Mouse (Mus musculus): Measurements from ENCODE around the gene Eif5.
A peak's percentile ranks its signal among the peaks of the same experiment; 100 is the strongest.
"Not testable (repeated sequence)": the region's sequence is repeated elsewhere in the genome, so short reads cannot be mapped to it uniquely, and the experiment has no call there.

Gene Eif5

DNA sequence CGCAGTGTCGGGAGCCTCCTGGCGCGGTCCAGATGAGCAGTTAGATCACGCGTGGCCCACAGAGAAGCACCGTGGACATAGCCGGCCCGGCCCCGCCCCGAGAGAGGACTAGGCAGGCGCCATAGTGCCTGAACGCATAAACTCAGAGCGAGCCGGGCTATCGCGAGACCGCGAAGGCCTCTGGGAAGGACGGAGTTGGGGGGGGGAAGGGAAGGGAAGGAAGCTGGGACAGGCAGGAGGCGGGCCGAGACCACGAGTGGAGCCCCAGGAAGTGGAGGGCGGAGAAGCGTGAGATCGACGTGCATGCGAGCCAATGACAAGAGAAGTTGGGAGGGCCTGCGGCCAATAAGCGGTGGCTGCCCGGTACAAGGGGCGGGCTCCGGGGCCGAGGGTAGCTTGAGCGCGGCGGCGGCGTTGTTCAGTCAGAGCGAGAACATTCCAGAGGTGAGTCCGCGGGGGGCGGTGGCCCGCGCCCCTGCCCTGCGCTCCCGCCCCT lies at the start of gene Eif5:
Gene Eif5 (plus strand): TSS at position 221 of the 496 bp plus-strand sequence.
- peak; percentile 94 for DNase-seq (ENCODE audit: low spot score)

GRCm38 (mm10) chr12:111489261-111489865 lies 48.5 kb upstream of the Eif5 start:
- DNase-seq (ENCODE audit: low spot score) = no peak

GRCm38 (mm10) chr12:111494931-111495330 lies 42.9 kb upstream of the Eif5 start:
- DNase-seq (ENCODE audit: low spot score) = no peak

DNA sequence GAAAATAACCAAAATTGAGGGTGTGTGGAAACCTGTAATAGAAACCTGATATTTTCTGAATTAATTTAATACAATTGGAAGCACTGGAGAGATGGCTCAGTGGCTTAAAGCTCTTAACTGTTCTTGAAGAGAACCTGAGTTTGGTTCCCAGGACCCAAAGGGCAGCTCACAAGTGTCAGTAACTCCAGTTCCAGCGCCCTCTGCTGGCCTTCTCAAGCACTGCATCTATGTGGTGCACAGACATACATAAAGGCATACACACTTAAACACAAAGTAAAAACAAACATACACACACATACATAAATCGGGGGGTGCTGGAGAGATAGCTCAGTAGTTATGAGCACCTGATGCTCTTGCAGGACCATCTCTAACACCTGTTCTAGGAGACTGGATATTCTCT lies 40.7 kb upstream of the Eif5 start:
- DNase-seq (ENCODE audit: low spot score) = no peak

GRCm38 (mm10) chr12:111499617-111500016 lies 38.2 kb upstream of the Eif5 start:
- no peak for DNase-seq (ENCODE audit: low spot score)

DNA sequence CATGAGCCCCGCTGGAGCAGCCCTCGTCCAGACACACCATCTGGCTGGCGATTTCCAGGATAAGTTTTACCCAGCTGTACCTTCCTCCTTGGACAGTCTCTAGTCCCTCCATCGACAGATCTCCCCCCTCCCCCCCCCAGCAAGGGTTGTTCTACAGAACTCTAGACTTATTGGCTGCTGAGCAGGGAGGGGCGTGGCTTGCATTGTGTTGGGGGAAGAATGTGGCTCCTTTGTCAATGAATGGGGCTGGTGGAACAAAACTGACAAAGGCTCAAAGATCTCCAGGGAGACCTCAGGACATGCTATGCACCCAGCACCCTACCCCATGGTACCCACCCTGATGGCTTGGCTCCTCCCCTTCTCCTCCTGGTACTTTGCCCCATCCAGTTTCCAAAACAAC lies 37.1 kb upstream of the Eif5 start:
- no peak for DNase-seq (ENCODE audit: low spot score)

GRCm38 (mm10) chr12:111503063-111503567 lies 34.7 kb upstream of the Eif5 start:
- no peak for DNase-seq (ENCODE audit: low spot score)

DNA sequence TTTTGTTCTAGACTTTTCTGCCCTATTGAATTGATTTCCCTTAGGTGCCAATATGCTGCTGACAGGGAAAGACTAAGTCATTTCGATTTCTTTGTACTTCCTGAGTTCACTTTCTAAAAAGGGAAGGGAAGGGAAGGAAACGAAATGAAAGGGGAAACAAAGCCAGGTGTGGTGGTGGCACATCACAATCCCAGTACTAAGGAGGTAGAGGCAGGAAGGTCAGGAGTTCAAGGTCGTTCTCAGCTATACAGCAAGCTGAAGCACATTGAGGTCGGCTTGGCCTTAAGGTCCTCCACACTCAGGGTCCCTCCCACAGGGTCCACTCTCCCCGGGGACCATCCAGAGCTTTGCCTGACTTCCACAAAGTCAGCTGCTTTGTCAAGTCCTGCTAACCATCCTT lies 34.2 kb upstream of the Eif5 start:
- no peak for DNase-seq (ENCODE audit: low spot score)

DNA sequence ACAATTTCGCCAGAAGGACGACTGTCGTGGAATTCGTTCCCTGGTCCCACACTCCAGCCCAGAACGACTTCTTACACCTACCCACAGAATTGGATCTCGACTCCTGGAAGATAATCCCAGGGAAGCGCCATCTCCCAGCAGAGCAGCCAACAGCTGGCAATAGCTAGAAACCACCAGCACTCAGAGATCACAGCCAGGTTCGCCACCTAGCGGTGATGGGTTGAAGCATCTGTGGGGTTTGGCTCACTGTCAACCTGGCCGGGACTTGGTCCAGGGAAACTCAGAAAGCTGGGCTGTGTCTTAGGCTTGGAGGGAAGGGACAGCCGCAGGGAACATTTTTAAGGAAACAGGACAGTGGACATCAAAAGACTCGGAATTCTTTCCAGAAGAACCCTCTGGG lies 32.9 kb upstream of the Eif5 start:
- DNase-seq (ENCODE audit: low spot score) = peak; percentile 77

DNA sequence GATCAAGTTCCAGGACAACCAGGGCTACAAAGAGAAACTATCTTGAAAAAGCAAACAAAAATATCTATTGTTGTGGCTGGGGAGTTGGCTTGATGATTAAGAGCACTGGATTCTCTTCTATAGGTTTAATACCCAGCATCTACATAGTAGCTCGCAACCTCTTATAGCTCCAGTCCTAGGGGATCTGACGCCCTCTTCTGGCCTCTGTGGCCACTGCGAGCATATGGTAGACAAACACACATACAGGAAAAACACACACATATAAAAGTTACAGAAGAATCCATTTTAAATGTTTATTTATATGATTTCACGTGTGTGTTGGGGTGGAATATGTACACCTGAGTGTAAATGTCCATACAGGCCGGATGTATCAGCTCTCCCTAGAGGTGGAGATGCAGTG lies 30.8 kb upstream of the Eif5 start:
- no peak for DNase-seq (ENCODE audit: low spot score)

DNA sequence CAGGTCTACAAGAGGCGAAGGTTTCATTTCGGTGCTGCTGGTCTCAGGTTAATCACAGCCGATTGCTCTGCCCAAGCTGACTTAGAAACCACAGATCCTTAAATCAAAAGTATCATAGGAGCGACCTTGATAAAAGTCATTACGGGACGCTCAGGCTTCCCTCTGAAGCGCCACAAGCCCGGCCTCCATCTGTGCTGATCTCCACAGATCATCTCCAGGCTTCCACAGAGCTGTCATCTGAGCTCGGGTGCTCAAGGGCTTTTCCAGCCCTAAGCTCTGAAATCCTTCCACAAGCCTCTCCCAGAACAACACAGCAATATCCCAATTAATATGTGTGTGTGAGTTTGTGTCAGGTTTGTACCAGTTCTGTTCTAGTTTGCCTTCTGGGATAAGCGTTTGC lies 29.9 kb upstream of the Eif5 start:
- DNase-seq (ENCODE audit: low spot score) = no peak

DNA sequence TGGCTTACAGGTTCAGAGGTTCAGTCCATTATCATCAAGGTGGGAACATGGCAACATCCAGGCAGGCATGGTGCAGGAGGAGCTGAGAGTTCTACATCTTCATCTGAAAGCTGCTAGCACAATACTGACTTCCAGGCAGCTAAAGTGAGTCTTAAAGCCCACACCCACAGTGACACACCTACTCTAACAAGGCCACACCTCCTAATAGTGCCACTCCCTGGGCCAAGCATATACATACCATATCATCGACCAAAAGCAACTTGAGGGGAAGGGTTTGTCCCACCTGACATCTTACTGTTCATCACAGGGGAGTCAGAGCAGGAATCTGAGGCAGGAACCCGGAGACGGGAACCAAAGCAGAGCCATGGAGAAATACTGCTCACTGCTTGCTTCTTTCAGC lies 29.4 kb upstream of the Eif5 start:
- DNase-seq (ENCODE audit: low spot score) = not testable (repeated sequence)

- no peak for DNase-seq (ENCODE audit: low spot score)
These were observed 25.2 kb upstream of the Eif5 start for GRCm38 (mm10) chr12:111512572-111513063.

DNA sequence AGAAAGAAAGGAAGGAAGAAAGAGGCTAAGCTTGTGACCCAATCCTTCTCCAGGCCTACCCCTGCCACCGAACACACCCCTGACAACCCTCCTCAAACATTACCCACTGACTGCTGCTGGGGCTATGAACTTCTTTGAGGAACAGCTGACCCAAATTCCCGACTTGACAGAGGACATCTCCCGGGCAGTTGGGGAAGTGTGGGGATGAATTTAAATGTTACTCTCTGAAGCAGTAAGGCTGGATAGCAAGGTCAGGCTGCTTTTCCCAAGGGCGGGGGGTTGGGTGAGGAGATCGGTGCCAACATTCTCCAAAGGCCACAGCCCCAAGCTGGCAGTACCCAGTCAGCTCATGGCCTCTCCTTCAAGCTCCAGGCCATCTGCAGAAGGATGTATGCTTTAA lies 24.1 kb upstream of the Eif5 start:
- DNase-seq (ENCODE audit: low spot score) = no peak

DNA sequence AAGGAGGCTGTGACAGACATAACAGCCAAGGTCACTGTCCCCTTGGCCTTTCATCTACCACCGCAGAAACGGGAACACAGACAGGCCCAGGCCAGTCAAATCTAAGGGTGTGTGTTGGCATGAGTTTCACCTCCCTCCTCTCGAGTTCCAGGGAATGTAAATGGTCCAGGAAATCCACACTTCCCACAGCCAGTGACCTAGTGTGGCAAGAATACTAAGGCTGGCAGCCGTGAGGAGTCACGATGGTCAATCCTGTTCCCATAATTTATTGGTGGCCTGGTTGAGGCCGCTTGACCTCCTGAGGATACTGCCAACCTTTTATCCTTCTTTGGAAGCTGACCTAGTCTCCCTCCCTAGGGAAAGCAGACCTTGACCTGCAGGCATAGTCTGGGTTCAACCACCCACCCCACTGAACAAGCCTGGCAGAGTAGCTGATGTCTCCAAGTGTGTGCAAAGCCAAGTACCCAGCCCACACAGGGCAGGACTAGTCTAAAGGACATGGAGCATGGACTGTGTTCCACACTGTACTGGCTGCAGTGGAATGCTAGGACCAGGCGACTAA lies 23.5 kb upstream of the Eif5 start:
- DNase-seq (ENCODE audit: low spot score) = no peak

- no peak for DNase-seq (ENCODE audit: low spot score)
These were observed 22.8 kb upstream of the Eif5 start for GRCm38 (mm10) chr12:111514874-111515649.

DNA sequence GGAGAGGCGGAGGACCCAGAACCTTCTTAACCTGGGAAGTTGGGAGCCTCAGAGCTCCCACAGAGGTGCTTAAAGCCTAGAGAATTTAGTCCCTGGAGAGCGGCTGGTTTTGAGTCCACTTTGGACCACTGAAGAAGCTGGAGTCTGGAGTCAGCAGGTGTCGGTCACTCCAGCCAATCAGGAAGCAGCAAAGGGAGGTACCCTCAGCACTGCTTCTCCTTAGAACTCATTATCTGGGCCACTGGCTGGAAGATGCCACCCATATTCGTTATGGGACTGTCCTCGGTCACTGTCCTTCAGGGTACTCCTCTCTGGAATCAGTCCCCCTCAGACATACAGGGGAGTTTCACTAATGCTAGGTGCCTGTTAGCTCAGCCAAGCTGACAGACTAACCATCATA lies 21.9 kb upstream of the Eif5 start:
- DNase-seq (ENCODE audit: low spot score) = no peak

GRCm38 (mm10) chr12:111516826-111517225 lies 21.0 kb upstream of the Eif5 start:
- DNase-seq (ENCODE audit: low spot score) = no peak

DNA sequence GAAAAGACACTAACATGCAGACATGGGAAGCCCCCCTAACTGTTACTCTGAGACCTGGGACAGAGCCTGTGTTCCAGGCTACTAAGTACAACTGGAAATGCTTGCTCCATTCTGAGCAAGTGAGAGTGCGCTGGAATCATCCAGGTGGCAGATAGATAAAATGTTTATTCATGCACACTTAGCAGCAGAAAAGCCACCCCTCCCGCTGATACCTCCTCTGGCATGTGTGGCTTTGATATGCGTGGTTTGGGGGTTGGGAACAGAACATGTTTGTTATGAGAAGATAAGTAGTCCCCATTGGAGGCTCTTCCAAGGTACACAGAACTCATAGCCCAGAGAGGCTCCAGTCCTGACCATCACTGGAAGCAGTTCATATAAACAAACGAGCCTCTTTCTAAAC lies 19.9 kb upstream of the Eif5 start:
- no peak for DNase-seq (ENCODE audit: low spot score)

DNA sequence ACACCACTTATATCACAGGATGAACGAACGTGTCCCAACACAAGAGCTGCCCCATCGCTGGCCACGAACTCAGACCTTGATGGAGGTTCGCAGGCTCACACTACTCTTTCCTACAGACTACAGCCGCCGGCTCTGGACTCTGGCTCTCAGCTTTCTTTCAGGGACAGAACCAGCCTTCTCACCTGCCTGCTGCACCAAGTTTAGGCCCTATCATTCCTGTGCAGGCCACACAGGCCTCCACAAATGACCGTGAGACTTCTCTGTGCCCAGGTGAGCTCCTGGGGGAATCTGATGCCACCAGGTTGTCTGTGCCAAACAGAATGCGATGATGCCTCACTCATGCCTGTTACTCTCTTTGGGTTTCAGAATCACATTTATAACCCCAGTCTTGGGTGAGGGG lies 19.4 kb upstream of the Eif5 start:
- no peak for DNase-seq (ENCODE audit: low spot score)

- no peak for DNase-seq (ENCODE audit: low spot score)
These were observed 18.0 kb upstream of the Eif5 start for GRCm38 (mm10) chr12:111519821-111520220.

DNA sequence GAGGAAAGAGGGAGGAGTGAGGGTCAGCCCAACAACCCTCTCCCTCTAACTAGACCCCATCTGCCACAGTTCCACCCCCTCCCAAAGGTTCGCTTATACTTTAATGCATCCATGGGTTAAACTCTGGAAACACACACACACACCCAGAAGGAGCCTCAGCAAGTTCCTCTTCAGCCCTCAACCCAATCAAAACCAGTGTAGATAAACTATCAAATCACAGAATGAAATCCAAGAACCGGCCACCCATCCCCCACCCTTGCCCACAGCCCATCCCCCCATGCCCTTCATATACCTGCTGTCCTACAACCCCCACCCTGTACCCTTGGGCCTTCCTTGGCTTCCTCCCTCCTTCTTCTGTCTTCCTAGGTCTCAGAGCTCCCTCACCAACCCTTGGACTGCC lies 16.8 kb upstream of the Eif5 start:
- DNase-seq (ENCODE audit: low spot score) = no peak

DNA sequence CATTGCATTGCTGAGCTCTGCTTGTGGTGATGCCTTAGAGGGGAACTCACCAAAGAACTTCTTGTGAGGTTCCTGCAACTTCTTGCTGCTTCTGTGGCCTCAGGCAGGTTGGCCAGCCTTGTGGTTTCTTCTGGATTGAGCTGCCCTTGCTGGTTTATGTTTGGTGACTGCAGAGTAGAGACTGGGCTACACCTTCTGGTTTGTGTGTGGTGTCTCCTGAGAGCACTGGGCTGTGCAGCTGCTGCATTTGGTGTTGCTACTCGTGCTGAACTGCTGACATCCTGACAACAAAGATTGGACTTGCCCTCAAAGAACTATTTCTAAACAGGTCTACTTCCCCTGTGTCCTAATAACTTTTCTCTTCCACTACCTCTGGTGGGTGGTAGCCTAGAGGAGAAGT lies 13.3 kb upstream of the Eif5 start:
- no peak for DNase-seq (ENCODE audit: low spot score)
